Mouse (Mus musculus) kidney, postnatal 36 days (tissue): ENCODE measurements around the gene Ccdc22.

Experiments used
- DNase-seq, 2 experiments: peaks; one replicate each; pipeline ENCODE4 v3.0.0; 2021 to 2022; ENCODE audit warnings: mixed read lengths in 2 of 2

Ccdc22 gene

GRCm38 (mm10) chrX:7604879-7605574 is at the start of gene Ccdc22:
Ccdc22 (minus strand) TSS chrX:7605517.
- peak; percentile 91 to 92 for DNase-seq

GRCm38 (mm10) chrX:7648671-7649304 is 43.5 kb upstream of the Ccdc22 start:
- DNase-seq = peak; percentile 92 to 94

- DNase-seq = peak; percentile 81 to 88
These were observed 40.0 kb upstream of the Ccdc22 start for GRCm38 (mm10) chrX:7645349-7645748.

GRCm38 (mm10) chrX:7640785-7641184 is 35.5 kb upstream of the Ccdc22 start:
- DNase-seq = no peak

- DNase-seq = no peak
These were observed 34.4 kb upstream of the Ccdc22 start for GRCm38 (mm10) chrX:7639536-7640325.

DNA sequence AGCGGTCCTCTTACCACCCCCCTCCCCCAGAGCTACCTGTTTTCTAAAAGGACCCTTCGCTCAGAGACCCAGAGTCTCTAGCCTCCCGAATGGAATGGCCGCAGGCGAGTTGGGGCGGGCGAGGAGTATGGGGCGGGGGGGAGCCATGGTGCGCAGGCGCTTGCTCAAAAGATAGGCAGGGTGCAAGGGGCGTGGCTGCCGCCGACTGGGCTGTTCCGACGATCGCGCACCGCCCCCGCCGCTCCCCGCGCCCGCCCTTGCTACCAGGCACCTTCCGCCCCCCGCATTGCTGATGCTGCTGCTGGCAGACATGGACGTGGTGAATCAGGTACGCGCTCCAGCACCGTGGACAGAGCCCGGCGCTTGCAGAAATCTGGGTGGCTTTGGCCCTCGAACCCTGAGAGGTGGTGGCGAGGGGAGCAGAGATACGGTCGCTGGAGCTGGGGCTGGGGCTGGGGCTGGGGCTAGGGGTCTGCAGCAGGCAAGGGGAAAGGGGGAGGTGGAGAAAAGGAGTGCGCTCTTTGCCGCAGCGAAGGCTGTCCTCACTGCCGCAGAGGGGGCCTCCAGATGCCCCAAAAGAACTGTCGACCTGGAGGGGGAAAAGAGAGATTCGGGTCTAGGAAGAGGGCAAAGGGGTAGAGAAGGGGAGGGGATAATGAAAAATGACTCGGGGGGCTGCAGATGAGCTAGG is 33.2 kb upstream of the Ccdc22 start, which contains the start of gene Syp:
TSS of gene Syp (plus strand) at position 71 of the 691 bp plus-strand sequence.
- peak; percentile 78 to 83 for DNase-seq

DNA sequence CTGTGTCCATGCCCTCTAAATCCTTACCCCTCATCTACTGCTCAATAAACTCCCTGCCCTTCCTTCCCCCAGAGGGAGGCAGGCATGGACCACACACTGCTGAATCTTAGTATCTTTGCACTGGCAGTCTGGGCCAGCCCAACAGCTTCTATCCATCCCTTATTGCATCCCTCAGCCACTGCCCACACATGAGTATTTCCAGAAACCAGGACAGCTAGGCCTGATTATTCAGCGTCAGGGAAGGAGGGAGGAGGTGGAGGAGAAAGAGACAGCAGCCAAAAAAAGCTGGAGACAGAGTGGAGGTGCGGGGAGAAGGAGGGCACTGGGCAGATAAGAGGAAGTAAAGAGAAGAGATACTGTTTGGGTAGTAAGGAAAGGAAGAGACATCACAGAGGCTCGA is 29.8 kb upstream of the Ccdc22 start:
- no peak for DNase-seq

GRCm38 (mm10) chrX:7632560-7632959 is 27.2 kb upstream of the Ccdc22 start:
- DNase-seq = no peak

GRCm38 (mm10) chrX:7617889-7618551 is 12.7 kb upstream of the Ccdc22 start:
- DNase-seq = no peak

- no peak for DNase-seq
These were observed 5.4 kb upstream of the Ccdc22 start for GRCm38 (mm10) chrX:7610536-7611258.

- no peak for DNase-seq
These were observed 4.7 kb upstream of the Ccdc22 start for GRCm38 (mm10) chrX:7610035-7610434.

- DNase-seq = no peak
These were observed 1.5 kb upstream of the Ccdc22 start, which contains the start of gene Cacna1f for GRCm38 (mm10) chrX:7606783-7607182. Cacna1f (plus strand) TSS chrX:7607083.

DNA sequence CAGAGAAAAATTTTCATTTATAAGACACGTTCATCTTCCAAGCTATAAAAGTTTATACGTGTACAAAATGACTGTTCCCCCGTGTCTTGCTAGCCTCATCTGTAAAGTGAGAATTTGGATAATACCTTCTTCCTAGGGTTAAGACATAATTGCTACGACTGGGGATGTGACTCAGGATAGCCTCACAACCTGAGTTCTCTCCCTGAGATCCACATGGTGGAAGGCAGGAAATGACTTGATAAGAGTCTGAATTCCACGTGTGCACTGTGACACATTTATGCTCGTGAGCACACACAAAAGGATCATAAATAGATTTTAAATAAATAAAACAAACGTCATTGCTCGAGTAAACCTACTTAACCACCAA is 241 bp upstream of the Ccdc22 start:
- no peak for DNase-seq

DNA sequence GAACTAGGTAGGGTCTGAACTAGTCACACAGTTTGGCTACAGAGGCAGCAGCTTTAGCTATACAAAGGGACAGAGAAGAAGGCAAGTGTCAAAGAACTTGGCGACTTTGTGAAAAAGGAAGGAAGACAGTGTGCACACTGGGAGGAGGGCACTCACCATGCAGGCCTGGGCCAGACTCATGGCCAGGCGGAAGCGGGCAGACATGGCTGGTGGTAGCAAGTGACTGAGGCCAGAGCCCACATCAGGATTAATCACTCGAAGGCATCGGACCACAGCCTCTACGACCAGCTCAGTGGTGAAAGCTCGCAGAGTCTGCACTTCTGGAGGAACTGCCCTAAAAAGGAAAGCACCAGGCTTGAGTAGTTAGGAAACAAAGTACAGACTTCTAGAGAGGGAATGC is 1.3 kb downstream of the Ccdc22 start:
- no peak for DNase-seq

DNA sequence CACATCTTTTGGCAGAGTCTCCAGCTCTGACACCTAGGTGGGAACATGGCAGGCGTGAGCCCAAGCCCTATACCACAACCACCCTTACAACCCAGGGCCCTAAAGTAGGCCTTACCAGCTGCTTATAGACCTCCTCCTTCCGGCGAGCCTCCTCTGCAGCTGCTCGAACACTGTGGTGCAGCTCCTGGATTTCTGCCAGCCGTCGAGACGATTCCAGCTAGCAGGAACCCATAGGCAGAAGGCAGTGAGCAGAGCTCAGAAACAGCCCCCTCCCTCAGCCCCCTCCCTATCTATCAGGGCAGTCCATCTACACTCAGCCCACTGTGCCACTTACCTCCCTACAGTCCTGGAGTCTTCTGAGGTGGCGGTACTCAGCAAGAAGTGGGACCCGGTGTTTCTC is 9.9 kb downstream of the Ccdc22 start:
- DNase-seq = no peak

DNA sequence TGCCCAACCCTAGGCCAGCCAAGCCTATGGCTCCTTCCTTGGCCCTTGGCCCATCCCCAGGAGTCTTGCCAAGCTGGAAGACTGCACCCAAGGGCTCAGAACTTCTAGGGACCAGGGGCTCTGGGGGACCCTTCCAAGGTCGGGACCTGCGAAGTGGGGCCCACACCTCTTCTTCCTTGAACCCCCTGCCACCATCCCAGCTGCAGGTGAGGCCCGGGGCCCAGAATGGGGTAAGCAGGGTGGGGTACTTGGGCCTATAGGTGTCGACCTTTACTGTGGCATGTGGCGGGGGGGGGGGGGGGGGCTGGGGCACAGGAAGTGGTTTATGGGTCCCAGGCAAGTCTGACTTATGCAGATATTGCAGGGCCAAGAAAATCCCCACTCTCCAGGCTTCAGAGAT is 19.0 kb downstream of the Ccdc22 start:
- no peak for DNase-seq

DNA sequence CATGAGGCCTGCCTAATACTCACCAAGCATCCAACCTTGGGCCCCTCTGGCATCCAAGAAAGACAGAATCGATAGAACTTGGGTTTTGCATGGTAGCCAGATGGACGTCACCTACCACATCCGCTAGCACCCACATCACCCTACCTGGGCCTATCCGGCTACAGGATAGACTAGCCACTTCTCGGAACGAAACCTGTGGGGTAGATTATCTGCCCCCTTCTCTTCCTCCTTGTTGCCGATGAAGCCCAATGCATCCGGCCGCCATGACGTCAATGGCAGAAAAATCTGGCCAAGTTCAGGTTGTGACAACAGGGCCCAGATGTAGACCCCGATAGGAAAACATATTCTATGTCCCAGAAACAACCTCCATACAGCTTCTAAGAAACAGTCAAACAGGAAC is 21.4 kb downstream of the Ccdc22 start:
- DNase-seq = no peak

GRCm38 (mm10) chrX:7581151-7581550 is 24.2 kb downstream of the Ccdc22 start:
- no peak for DNase-seq

DNA sequence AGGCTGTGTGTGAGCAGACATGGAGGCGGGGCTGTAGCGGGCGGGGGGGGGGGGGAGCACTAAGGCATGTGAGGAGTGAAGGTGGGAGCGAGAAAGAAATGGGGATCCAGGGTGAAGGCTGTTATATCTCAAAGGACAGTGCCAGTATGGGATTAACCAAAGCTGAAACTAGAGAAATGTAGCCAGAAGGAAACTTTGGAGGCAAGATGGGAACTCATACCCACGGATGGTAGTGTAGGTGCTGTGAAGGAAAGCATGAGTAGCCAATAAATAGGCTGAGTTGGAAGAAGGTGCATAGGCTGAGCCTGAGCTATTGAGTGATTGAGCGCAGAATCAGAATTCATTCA is 30.5 kb downstream of the Ccdc22 start:
- DNase-seq = no peak

DNA sequence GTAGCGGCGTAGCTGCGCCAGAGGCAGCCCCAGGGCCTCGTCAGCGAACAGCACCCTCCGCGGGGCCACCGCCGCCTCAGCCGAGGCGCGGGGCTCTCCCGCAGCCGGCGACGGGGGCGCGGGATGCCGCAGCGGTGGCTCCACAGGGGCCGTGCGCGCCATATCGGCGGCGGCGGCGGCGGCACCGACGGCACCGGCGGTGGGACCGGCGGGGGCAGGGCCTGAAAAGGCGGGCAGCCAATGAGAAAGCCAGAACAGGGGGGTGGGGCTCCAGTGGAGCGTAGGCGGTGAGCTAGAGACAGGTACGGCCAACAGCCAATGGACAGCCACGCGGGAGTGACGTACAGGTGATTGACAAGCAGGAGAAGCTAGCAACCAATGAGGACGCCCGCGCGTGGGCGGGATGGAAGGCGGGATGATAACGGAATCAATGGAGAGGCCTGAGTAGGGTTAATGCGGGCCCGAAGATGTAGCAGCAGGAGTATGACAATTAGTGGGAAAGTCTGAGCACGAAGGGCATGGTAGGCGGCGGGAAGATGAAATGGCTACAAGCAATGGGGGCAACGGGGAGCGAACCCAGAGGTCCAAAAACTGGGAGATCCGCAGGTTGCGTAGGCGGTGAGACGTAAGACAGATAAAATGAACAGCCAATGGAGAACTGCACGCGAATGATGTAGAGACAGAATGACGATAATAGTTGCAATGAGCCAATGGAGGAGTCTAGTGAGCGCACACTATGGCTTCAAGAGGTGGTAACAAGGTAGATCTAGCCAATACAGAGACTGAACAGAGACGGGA is 31.0 kb downstream of the Ccdc22 start, which contains the start of gene Ppp1r3f:
TSS of gene Ppp1r3f (minus strand) at position 197 of the 798 bp plus-strand sequence.
- DNase-seq = peak; percentile 95 to 97
